Mouse (Mus musculus) midbrain, embryonic 10.5 days (tissue): ENCODE data around the gene Lrrc8d. TPM values are rescaled to one million over a fixed set of nuclear protein-coding genes. Genes with fewer than 3 reads are reported as not detected.
A peak's percentile ranks its signal among the peaks of the same experiment; 100 is the strongest.

Source experiments
- DNase-seq: peaks from one replicate; pipeline ENCODE4 v3.0.0-alpha.2; 2017; ENCODE audit warnings: low spot score
- H3K27ac ChIP-seq: fragments of 300-500 bp; sonication (generic); replicated peaks from 2 replicates; pipeline ENCODE4 v1.5.1; 2016; ENCODE audit warnings: mild to moderate bottlenecking
- H3K27me3 ChIP-seq: fragments of 300-500 bp; sonication (generic); 2 replicates; pipeline ENCODE4 v1.6.1; 2016; ENCODE audit warnings: low read depth, mild to moderate bottlenecking; ENCODE audit not compliant: poor library complexity, severe bottlenecking
- H3K36me3 ChIP-seq: fragments of 300-500 bp; sonication (generic); 2 replicates; pipeline ENCODE4 v1.6.1; 2016; ENCODE audit warnings: mild to moderate bottlenecking, moderate library complexity
- H3K4me1 ChIP-seq: fragments of 300-500 bp; sonication (generic); 2 replicates; pipeline ENCODE4 v1.6.1; 2016
- H3K4me3 ChIP-seq: fragments of 300-500 bp; sonication (generic); 2 replicates; pipeline ENCODE4 v1.5.1; 2016; ENCODE audit warnings: mild to moderate bottlenecking, moderate library complexity
- H3K9me3 ChIP-seq: fragments of 300-500 bp; sonication (generic); replicated peaks from 2 replicates; pipeline ENCODE4 v1.6.1; 2016; ENCODE audit warnings: mild to moderate bottlenecking
- WGBS: fragments of 180-500 bp; shearing (Covaris S2); methylation state at CpG from one replicate; pipeline ENCODE4 v1.1.7; 2016; 5-methylcytosine and 5-hydroxymethylcytosine counted together
- polyA plus RNA-seq: library from polyadenylated mRNA; unstranded; fragments of >200 nt; fragmentation: Nextera tagmentation; extraction: Ambion mirVana; gene quantifications from 2 replicates; pipeline ENCODE4 v1.2.1, GENCODE M21; 2016

Gene Lrrc8d
- polyA plus RNA-seq: 20.7 and 24.1 TPM in 2 replicates

DNA sequence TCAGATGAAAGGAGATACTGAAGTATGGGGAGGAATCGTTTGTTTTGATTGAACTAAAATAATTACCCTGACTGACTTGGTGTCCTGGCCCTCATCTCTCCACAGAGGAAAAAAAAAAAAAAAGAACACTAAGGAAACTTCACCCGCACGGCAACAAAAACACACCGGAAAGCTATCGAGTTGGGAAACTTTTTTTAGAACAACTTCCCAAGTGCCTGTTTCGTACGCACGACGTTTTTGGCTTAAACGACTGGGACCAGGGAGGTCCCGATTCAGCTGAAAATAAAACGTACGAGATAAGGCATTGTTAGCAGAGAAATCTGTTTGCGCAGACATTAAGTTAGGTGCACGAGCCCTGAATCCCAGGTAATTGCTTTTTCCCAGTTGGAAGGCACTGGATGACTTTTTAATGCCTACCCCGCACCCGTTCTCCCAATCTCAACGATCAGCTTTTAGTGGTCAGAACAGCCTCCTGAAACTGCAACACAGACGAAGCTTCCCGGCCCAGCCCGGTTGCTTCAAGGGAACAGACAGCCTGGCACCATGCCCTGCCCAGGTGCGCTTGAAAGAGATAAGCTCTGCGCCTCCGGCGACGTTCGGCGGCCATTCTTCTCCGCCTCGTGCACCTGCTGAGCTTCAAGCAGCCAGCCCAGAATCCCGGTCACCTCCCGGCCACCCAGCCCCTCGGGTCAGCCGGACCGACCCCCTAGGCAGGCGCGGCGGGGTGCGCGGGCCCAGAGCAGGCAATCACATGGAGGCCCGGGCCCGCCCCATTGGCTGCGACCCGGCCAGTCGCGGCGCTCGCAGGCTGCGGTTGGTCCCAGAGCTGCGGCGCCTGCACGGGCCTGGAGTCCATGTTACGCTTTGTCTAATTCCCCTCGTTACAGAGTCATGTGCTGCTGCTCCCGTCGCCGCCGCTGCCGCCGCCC lies at the start of gene Lrrc8d:
TSS of gene Lrrc8d (plus strand) at position 829 of the 929 bp plus-strand sequence.
- H3K27me3 ChIP-seq: peaks cover 20% of the 10 kb centered on the region
- H3K4me1 ChIP-seq: peaks cover 44% of the 10 kb centered on the region
- 2% methylated on average over 60 of the region's 60 CpGs for WGBS

GRCm38 (mm10) chr5:105650728-105651479 lies 48.9 kb upstream of the Lrrc8d start:
- H3K36me3 ChIP-seq: no peaks in the 10 kb centered on the region
- peaks cover 11% of the 10 kb centered on the region for H3K27me3 ChIP-seq
- DNase-seq: no peak
- H3K4me3 ChIP-seq: no peak overlapping the region
- 90% methylated on average over 8 of the region's 8 CpGs for WGBS
- H3K27ac ChIP-seq: no peak overlapping the region
- H3K9me3 ChIP-seq: no peaks in the 10 kb centered on the region
- H3K4me1 ChIP-seq: peaks cover 21% of the 10 kb centered on the region

More for the DNA sequence above, at the start of gene Lrrc8d:
- peak within 1 kb of the TSS; percentile 99 for H3K27ac ChIP-seq
- peaks cover 20% of the 10 kb centered on the region for H3K36me3 ChIP-seq
- no peaks in the 10 kb centered on the region for H3K9me3 ChIP-seq
- DNase-seq: peak; percentile 89
- H3K4me3 ChIP-seq: peak within 1 kb of the TSS; percentile 90

DNA sequence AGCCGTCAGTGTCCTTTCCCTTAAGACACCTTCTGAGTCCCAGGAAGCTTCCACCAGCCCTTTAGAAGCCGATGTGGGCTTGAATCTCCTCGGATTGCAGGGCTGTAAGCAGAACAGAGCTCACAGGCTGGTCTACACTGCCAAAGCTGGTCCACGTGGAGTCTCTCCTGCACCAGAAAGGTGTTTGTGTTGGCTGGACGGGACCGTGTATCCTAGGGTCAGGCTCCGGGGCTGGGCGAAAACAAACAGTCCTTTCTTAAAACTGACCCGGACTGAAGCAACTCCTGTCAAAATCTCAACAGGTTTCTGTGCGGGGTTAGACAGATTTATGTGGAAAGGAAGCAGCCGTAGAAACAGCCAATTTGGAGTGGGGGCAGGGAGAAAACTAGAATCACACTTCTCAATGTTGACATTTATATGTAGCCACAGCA lies 48.2 kb upstream of the Lrrc8d start:
- peaks cover 21% of the 10 kb centered on the region for H3K4me1 ChIP-seq
- no peak overlapping the region for H3K4me3 ChIP-seq
- H3K36me3 ChIP-seq: no peaks in the 10 kb centered on the region
- H3K9me3 ChIP-seq: no peaks in the 10 kb centered on the region
- no peak overlapping the region for H3K27ac ChIP-seq
- DNase-seq: no peak
- H3K27me3 ChIP-seq: peaks cover 11% of the 10 kb centered on the region
- 77% methylated on average over 11 of the region's 11 CpGs for WGBS

GRCm38 (mm10) chr5:105654237-105655063 lies 45.3 kb upstream of the Lrrc8d start:
- WGBS: 26% methylated on average over 15 of the region's 15 CpGs
- H3K36me3 ChIP-seq: no peaks in the 10 kb centered on the region
- no peaks in the 10 kb centered on the region for H3K9me3 ChIP-seq
- peak; percentile 83 for DNase-seq
- no peak overlapping the region for H3K4me3 ChIP-seq
- H3K27me3 ChIP-seq: peaks cover 11% of the 10 kb centered on the region
- H3K27ac ChIP-seq: peak overlapping the region; percentile 53
- peaks cover 14% of the 10 kb centered on the region for H3K4me1 ChIP-seq

DNA sequence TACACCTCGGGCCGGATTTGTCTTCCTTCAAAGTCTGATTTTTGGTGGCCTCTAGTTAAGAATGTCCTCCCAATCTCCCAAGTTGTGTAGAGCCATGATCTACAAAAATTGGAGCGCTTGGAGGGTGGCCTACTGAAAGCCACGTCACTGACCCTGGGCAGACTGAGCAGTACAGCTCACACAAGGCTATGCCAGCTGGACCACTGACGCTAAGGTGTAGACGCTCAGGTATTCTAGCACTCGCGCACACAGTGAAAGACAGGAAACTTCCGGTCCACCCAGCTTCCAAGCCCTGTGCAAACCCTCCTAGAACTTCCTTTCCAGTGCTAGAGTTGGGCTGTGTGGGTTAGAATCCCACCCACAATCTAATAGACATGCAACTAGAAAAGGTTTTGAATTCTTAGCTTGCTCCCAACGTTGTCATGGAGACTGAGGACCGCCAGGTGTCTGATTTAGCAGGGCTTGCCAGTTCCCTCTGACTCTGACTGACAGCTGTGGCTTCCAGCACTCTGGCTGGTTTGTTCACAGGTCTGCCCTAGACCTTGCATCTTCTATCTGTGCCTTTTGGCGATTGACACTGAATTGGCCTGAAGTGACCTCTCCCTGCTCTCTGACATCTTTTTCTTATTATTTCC lies 44.6 kb upstream of the Lrrc8d start:
- no peaks in the 10 kb centered on the region for H3K36me3 ChIP-seq
- WGBS: 71% methylated on average over 12 of the region's 12 CpGs
- peak overlapping the region; percentile 53 for H3K27ac ChIP-seq

DNA sequence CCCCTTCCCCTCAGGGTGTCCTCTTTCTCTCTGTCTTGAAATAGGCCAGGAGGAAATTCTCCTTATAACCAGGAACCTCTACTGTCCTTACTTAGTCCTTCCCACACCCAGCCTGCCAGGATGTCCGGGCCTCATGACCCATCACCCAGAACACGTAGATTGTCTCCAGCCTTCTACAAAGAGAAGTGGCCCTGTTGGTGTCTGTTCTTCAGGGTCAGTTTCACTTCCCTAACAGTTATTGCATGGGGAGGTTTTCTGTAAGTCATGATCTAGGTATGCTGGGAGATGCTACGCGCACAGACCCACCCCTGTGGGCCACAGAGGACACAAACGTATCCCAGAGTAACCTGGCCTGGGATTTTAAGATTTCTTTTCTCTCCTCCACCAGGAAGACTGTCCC lies 37.9 kb upstream of the Lrrc8d start:
- no peak for DNase-seq
- WGBS: 85% methylated on average over 5 of the region's 5 CpGs
- H3K4me3 ChIP-seq: no peak overlapping the region
- H3K4me1 ChIP-seq: no peaks in the 10 kb centered on the region
- H3K27me3 ChIP-seq: no peaks in the 10 kb centered on the region
- no peak overlapping the region for H3K27ac ChIP-seq
- no peaks in the 10 kb centered on the region for H3K9me3 ChIP-seq
- H3K36me3 ChIP-seq: no peaks in the 10 kb centered on the region

More for the DNA sequence above, 44.6 kb upstream of the Lrrc8d start:
- DNase-seq: no peak
- H3K27me3 ChIP-seq: peaks cover 11% of the 10 kb centered on the region
- no peaks in the 10 kb centered on the region for H3K9me3 ChIP-seq
- no peak overlapping the region for H3K4me3 ChIP-seq
- peaks cover 14% of the 10 kb centered on the region for H3K4me1 ChIP-seq

DNA sequence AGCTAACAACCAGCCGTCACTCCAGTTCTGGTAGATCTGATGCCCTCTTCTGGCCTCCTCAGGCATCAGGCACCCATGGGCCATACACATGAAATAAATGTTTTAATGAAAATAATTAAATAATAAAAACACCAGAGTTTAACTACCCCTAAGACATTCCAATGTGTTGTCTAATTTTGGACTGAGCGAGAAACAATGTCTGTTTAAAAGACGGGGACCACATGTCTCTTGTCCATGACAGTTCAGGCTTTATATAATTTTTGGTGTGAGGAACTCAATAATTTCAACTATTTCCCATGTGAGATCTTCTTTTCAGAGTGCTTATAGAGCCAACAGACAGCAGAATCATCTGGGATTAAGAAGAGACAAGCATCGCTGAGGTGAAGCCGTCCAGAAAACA lies 32.8 kb upstream of the Lrrc8d start:
- H3K4me1 ChIP-seq: no peaks in the 10 kb centered on the region

DNA sequence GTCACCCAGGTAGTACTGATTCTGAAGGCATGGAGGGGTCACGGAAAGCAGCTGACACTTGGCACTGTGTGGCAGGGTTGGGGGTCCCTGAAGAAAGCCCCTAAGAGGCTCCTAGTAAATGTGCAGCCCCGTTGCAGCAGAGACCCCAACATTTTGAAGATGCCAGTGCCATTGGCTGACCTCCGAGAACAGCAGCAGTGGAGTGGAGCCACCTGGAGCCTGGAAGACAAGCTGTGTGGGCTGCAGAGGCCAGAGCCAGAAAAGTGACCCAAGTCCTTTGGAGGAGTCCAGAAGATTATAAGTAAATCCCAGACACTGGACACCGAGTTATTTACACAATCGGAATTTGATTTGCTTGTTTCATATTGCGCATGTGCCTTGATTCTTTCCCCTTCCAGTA lies 32.4 kb upstream of the Lrrc8d start:
- H3K36me3 ChIP-seq: no peaks in the 10 kb centered on the region
- H3K4me3 ChIP-seq: no peak overlapping the region
- H3K27ac ChIP-seq: no peak overlapping the region
- no peak for DNase-seq
- no peaks in the 10 kb centered on the region for H3K9me3 ChIP-seq
- no peaks in the 10 kb centered on the region for H3K27me3 ChIP-seq
- H3K4me1 ChIP-seq: peaks cover under 1% of the 10 kb centered on the region; the same call in 1 of the 2 replicates
- 92% methylated on average over 6 of the region's 6 CpGs for WGBS

More for the DNA sequence above, 32.8 kb upstream of the Lrrc8d start:
- no peaks in the 10 kb centered on the region for H3K27me3 ChIP-seq
- DNase-seq: no peak
- WGBS: 94% methylated on average over 5 of the region's 5 CpGs
- no peaks in the 10 kb centered on the region for H3K9me3 ChIP-seq
- H3K27ac ChIP-seq: no peak overlapping the region
- no peaks in the 10 kb centered on the region for H3K36me3 ChIP-seq
- no peak overlapping the region for H3K4me3 ChIP-seq

GRCm38 (mm10) chr5:105669086-105669485 lies 30.7 kb upstream of the Lrrc8d start:
- peaks cover 3% of the 10 kb centered on the region; the same call in 1 of the 2 replicates for H3K4me1 ChIP-seq
- no peaks in the 10 kb centered on the region for H3K36me3 ChIP-seq
- H3K9me3 ChIP-seq: no peaks in the 10 kb centered on the region
- 92% methylated on average over 2 of the region's 2 CpGs for WGBS
- H3K4me3 ChIP-seq: no peak overlapping the region
- H3K27me3 ChIP-seq: no peaks in the 10 kb centered on the region
- DNase-seq: no peak
- no peak overlapping the region for H3K27ac ChIP-seq

DNA sequence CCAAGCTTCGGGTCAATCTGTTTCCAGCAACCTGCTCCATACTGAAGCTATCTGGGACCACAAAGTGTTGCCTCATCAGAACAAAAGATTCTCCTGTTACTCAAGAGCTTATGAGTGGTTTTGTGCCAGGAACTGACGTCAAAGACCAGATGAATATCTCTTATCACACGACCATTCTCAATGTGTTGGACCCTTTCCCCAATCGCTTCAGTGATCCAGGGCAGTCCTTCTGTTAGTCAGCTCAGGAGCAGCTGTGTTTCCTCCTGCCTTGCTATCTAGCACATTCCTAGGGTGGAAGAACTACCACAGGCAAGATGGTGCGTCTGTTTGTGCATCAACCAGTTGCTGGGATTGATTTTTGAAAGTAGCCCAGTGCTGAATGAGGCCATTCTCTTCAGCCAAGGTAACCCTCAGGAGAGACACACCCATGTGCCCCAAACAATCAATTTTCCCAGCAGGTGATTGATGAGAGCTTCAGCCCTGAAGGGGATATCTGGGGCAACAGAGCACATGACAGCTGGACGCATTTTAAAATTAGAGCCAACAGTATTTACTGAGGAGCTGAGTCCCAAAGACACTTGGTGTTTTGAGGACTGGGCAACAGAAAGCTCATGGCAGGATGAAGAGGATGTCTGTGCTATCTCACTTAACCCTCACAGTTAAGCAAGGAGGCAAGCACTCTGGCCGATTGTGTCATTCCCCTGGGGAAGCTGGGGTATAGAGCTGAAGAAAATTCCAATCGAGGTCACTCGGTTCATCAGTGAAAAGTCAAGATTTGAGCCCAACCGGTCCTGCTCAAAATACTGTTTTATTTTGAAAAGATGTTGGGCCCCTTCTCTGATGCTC lies 30.0 kb upstream of the Lrrc8d start:
- Histone ChIP-seq H3K9me3 (no peaks in the 10 kb centered on the region), H3K27me3 (no peaks in the 10 kb centered on the region), H3K36me3 (no peaks in the 10 kb centered on the region), H3K27ac (no peak overlapping the region), H3K4me1 (peaks cover 3% of the 10 kb centered on the region; the same call in 1 of the 2 replicates), H3K4me3 (no peak overlapping the region)
- WGBS: 80% methylated on average over 10 of the region's 10 CpGs
- no peak for DNase-seq

DNA sequence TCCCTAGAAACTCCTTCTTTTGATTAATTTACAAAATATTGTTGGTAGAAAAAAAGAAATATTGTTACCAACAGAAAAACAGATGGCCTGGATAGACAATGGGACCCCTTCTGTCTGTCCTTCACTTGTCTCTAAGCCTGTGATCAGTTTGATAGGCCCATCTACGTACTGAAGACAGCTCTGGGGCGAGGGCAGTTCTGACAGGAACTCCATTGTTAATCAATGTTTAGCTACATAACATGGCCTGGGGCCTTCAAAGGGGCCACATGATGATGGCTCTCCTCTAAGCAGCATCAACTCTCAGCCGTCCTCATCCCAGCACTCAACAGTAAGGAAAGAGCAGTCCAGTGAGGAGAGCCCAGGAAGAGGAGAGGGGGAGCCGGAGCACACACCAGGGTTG lies 27.4 kb upstream of the Lrrc8d start:
- no peaks in the 10 kb centered on the region for H3K9me3 ChIP-seq
- H3K36me3 ChIP-seq: no peaks in the 10 kb centered on the region
- 67% methylated on average over 4 of the region's 4 CpGs for WGBS
- no peak for DNase-seq
- no peak overlapping the region for H3K27ac ChIP-seq
- no peak overlapping the region for H3K4me3 ChIP-seq
- peaks cover 3% of the 10 kb centered on the region; the same call in 1 of the 2 replicates for H3K4me1 ChIP-seq
- H3K27me3 ChIP-seq: no peaks in the 10 kb centered on the region
